Mouse (Mus musculus): Measurements from ENCODE around the gene Slc25a39.

DNA sequence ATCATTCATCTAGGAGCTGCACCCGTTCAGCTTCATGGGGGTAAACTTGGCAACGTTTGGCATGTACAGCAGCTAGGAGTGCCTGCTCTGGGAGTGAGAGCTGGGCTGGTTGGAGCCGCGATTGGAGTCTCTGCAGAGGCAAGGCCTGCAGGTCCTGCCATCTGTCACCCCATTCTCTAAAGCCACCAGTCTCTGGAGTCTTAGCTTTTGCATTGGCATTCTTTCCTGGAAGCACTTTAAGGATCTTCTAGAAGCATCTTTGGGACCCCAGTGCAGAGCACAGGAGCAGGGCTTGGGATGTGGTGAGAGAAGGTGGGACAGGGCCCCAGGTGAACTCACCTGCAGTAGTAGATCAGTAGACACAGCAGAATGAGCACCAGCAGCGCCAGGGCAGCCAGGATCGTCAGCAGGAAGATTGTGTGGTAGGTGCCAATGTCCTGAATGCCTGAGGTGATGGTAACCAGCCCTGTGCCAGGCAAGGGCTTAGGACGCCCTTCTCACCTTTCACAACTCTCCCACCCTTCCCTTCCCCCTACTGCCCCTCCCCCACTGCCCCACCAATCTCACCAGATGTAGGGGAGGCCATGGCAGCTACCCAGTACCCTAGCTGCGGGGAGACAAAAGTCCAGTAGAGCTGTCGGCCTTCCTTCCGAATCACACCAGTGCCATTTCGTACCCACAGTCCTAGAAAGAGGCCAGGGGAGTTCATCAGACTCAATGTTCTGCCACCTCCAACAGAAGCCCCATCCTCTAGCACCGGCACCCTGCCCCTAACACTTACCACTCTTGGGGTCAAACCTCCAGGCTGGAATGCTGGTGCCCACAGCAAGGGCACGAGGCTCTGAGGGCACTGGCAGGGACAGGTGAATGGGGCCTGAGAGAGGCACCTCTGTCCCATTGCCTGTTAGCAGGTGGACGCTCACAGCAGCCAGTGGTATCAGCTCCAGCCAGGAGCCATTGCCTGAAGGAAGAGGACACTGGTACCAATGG, 31.6 kb upstream of the Slc25a39 start:
- TF ChIP-seq CTCF (IDR thresholded peaks at IDR 0.05; ENCODE audit: insufficient read depth, low read length) (no peak), POLR2A (IDR thresholded peaks at IDR 0.05; ENCODE audit: borderline replicate concordance, extremely low read depth, low read depth, low read length) (no peak)
